Mouse (Mus musculus): ENCODE data around the gene Fam196a. TPM values are rescaled to one million over a fixed set of nuclear protein-coding genes. Genes with fewer than 3 reads are reported as not detected.

The Fam196a gene
- total RNA-seq, 2 experiments from 2014 or later, result not detected

- no peak for ATAC-seq (replicated peaks; ENCODE audit: low FRiP score, low TSS enrichment, poor library complexity, severe bottlenecking)
Measured at GRCm38 (mm10) chr7:134862000-134862399, 76.2 kb downstream of the Fam196a start.

- no peak for ATAC-seq (replicated peaks; ENCODE audit: low FRiP score, low TSS enrichment, poor library complexity, severe bottlenecking)
Measured at GRCm38 (mm10) chr7:134842751-134843150, 95.5 kb downstream of the Fam196a start.

- ATAC-seq (replicated peaks; ENCODE audit: low FRiP score, low TSS enrichment, poor library complexity, severe bottlenecking), result no peak
Measured at GRCm38 (mm10) chr7:134840066-134840465, 98.2 kb downstream of the Fam196a start.

Data from megakaryocyte-erythroid progenitor cell, adult 5-6 weeks (primary cell).